Mouse (Mus musculus) kidney, embryonic 15.5 days (tissue): ENCODE results near the gene Cep41. TPM values are rescaled to one million over a fixed set of nuclear protein-coding genes. Genes with fewer than 3 reads are reported as not detected.
A peak's percentile ranks its signal among the peaks of the same experiment; 100 is the strongest.

Experiments used
- ATAC-seq: fragments of 200-750 bp; cut with Nextera tagmentation; replicated peaks from 2 replicates; pipeline ENCODE4 v1.8.0; 2017; ENCODE audit warnings: moderate TSS enrichment; ENCODE audit not compliant: low FRiP score
- H3K27ac ChIP-seq: fragments of 300-500 bp; sonication (generic); 2 replicates; pipeline ENCODE4 v1.5.1; 2015; ENCODE audit warnings: mild to moderate bottlenecking, inconsistent platforms
- H3K27me3 ChIP-seq: fragments of 300-500 bp; sonication (generic); 2 replicates; pipeline ENCODE4 v1.6.1; 2015; ENCODE audit warnings: inconsistent platforms
- H3K36me3 ChIP-seq: fragments of 300-500 bp; sonication (generic); 2 replicates; pipeline ENCODE4 v1.6.1; 2015; ENCODE audit warnings: inconsistent platforms
- H3K4me1 ChIP-seq: fragments of 300-500 bp; sonication (generic); 2 replicates; pipeline ENCODE4 v1.6.1; 2015; ENCODE audit warnings: inconsistent platforms
- H3K4me2 ChIP-seq: fragments of 300-500 bp; sonication (generic); 2 replicates; pipeline ENCODE4 v1.6.1; 2015; ENCODE audit warnings: moderate library complexity, mild to moderate bottlenecking, inconsistent platforms
- H3K4me3 ChIP-seq: fragments of 300-500 bp; sonication (generic); replicated peaks from 2 replicates; pipeline ENCODE4 v1.5.1; 2015; ENCODE audit warnings: mild to moderate bottlenecking, inconsistent platforms
- H3K9ac ChIP-seq: fragments of 300-500 bp; sonication (generic); 2 replicates; pipeline ENCODE4 v1.6.1; 2015; ENCODE audit warnings: mild to moderate bottlenecking, inconsistent platforms
- H3K9me3 ChIP-seq: fragments of 300-500 bp; sonication (generic); replicated peaks from 2 replicates; pipeline ENCODE4 v1.6.1; 2016; ENCODE audit warnings: inconsistent platforms
- WGBS: fragments of 180-500 bp; shearing (Covaris S2); methylation state at CpG from one replicate; pipeline ENCODE4 v1.1.7; 2015; ENCODE audit warnings: mixed read lengths; 5-methylcytosine and 5-hydroxymethylcytosine counted together
- microRNA counts: library from miRNA; unstranded; fragments of <30 nt; microRNA quantifications from one replicate; lab custom pipeline; 2016
- microRNA-seq: library from miRNA; unstranded; fragments of <30 nt; microRNA quantifications from one replicate; pipeline ENCODE4, GENCODE M21; 2016
- polyA plus RNA-seq: library from polyadenylated mRNA; unstranded; fragments of >200 nt; fragmentation: Nextera tagmentation; extraction: Ambion mirVana; gene quantifications from 2 replicates; pipeline ENCODE4 v1.2.1, GENCODE M21; 2015

Cep41 gene
- polyA plus RNA-seq, 1 experiment from 2014 or later: 23.5 TPM

DNA sequence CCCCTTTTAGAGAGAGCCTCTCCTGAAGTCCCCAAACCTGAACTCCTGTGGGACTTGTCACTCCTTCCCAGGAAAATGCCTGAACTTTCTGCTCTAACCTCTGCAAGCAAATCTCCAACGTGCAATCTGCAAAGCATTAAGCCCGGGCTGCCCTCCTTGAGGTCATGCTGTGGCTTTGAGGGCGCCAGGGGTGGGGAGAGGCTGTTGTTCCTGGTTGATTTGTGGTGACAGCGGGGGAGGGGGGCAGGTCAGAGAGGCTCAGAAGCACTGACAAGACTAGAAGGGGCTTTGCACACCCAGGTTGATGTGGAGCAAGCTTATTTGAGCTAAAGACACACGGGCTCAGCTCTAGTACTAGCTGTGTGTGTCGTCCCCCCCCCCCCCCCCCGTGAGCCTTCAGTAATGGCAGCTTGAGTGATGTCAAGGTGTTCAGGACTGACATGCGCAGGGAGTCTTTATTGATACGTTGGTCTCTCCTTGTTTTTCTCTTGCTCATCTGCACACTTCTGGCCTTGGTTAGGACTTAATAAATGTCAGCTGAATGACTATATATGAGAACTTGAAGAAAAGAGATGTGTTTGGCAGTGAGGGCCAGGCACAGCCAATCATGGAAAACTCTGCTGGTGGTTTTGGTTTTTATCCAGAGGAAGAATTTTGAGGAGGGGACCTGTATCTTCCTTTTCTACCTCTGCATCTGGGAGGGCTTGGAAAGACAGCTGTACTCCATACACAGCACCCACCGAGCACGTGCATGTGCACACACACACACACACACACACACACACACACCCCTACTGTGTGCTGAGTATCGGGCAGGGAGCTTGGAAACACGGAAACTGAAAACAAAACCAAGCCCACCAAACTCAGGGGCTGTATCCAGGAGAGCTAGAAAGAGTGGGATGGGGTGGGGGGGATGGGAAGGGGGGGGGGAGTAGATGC is 76.3 kb downstream of the Cep41 start:
- 9% methylated on average over 13 of the region's 13 CpGs for WGBS
- peak; percentile 55 for ATAC-seq
- no peaks in the 10 kb centered on the region for H3K36me3 ChIP-seq
- H3K4me1 ChIP-seq: peaks cover 37% of the 10 kb centered on the region
- H3K27me3 ChIP-seq: no peaks in the 10 kb centered on the region
- peak overlapping the region; percentile 78 for H3K27ac ChIP-seq
- H3K4me2 ChIP-seq: peak overlapping the region; percentile 53
- no peak overlapping the region for H3K9ac ChIP-seq
- H3K9me3 ChIP-seq: no peaks in the 10 kb centered on the region
- peak overlapping the region; percentile 19 for H3K4me3 ChIP-seq

DNA sequence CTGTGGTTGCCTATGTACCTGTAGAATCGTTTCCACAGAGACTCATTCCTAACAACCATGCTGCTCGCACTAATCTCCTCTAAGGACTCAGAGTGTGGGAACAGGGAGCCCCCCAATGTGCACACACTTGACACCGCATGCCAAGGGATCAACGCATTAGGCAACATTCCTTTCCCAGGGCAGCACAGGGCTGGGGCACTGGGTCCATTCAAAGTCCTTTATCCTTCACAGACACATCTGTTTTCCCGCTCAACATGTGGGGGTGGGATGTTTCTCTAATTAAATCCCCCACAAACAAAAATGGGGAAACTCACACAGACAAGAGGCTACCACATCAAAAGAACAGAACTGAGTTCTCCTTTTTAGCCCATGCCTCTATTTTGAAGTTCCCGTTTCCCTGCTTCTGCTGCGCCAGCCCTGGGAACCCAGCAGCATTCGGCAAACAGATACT is 77.0 kb downstream of the Cep41 start:
- ATAC-seq: no peak
- Histone ChIP-seq H3K4me2 (peak overlapping the region; percentile 53), H3K27ac (peak overlapping the region; percentile 78), H3K27me3 (no peaks in the 10 kb centered on the region), H3K36me3 (no peaks in the 10 kb centered on the region), H3K9ac (no peak overlapping the region), H3K4me3 (no peak overlapping the region), H3K4me1 (peaks cover 37% of the 10 kb centered on the region), H3K9me3 (no peaks in the 10 kb centered on the region)
- 10% methylated on average over 8 of the region's 8 CpGs for WGBS

- no peak for ATAC-seq
- H3K27me3 ChIP-seq: no peaks in the 10 kb centered on the region
- WGBS: 36% methylated on average over 4 of the region's 4 CpGs
- H3K4me2 ChIP-seq: no peak overlapping the region
- no peaks in the 10 kb centered on the region for H3K36me3 ChIP-seq
- peak overlapping the region; percentile 23; the same call in 1 of the 2 replicates for H3K27ac ChIP-seq
- peaks cover 37% of the 10 kb centered on the region for H3K4me1 ChIP-seq
- no peak overlapping the region for H3K9ac ChIP-seq
- no peak overlapping the region for H3K4me3 ChIP-seq
- H3K9me3 ChIP-seq: no peaks in the 10 kb centered on the region
Measured at GRCm38 (mm10) chr6:30615741-30616140, 77.8 kb downstream of the Cep41 start.

DNA sequence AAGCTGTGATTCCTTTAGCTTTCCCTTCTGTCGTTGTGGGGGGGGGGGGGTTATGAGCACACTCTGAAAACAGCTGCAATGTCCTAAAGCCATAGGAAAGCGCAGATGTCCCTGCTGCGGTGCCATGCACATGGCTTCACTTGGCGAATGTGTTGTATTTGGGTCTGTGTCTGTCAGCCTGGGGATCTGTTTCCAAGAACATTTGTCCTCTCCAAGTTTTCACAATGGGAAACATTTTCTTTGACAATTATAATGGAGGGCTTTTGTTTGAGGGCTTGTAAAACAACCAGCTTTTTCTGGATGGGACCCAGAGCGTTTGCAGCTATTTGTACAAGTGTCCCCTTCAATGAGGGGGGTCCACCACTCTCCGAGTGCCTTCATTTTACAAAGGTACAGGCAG is 79.3 kb downstream of the Cep41 start:
- Histone ChIP-seq H3K4me2 (no peak overlapping the region), H3K4me3 (no peak overlapping the region), H3K9ac (no peak overlapping the region), H3K9me3 (no peaks in the 10 kb centered on the region), H3K4me1 (peaks cover 37% of the 10 kb centered on the region), H3K36me3 (no peaks in the 10 kb centered on the region), H3K27me3 (no peaks in the 10 kb centered on the region), H3K27ac (no peak overlapping the region)
- WGBS: 80% methylated on average over 6 of the region's 6 CpGs
- no peak for ATAC-seq

DNA sequence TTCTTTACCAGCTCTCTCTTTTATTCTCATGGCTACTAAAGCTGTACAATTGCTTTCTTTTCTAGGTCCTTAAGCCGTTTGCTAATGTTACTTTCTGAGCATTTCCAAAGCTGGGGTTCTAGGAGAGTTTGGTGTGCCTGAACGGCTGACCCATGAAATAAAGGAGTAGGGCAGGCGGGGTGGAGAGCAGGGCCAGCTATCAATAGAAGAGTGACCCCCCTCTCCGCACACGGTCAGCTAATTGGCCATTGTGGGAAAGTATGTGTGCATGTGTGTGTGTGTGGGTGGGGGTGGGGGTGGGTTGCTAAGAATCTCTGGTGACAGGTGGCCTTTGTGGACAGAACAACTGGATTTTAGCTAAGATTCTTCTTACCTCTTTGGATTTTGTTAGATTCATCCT is 82.3 kb downstream of the Cep41 start:
- Histone ChIP-seq H3K9ac (no peak overlapping the region), H3K4me1 (peaks cover 14% of the 10 kb centered on the region), H3K9me3 (no peaks in the 10 kb centered on the region), H3K4me3 (no peak overlapping the region), H3K27ac (no peak overlapping the region), H3K27me3 (no peaks in the 10 kb centered on the region), H3K4me2 (no peak overlapping the region), H3K36me3 (no peaks in the 10 kb centered on the region)
- no peak for ATAC-seq
- WGBS: 63% methylated on average over 5 of the region's 5 CpGs

GRCm38 (mm10) chr6:30610710-30611109 is 82.8 kb downstream of the Cep41 start, which contains the start of gene Cpa5:
Gene Cpa5 (plus strand): TSS chr6:30611010.
- no peak within 1 kb of the TSS for H3K9ac ChIP-seq
- no peak within 1 kb of the TSS for H3K27ac ChIP-seq
- H3K4me3 ChIP-seq: no peak within 1 kb of the TSS
- no peaks in the 10 kb centered on the region for H3K36me3 ChIP-seq
- no peak for ATAC-seq
- no peak within 1 kb of the TSS for H3K4me2 ChIP-seq
- peaks cover 13% of the 10 kb centered on the region for H3K4me1 ChIP-seq
- H3K27me3 ChIP-seq: no peaks in the 10 kb centered on the region
- no peaks in the 10 kb centered on the region for H3K9me3 ChIP-seq
- WGBS: 93% methylated on average over 7 of the region's 7 CpGs

DNA sequence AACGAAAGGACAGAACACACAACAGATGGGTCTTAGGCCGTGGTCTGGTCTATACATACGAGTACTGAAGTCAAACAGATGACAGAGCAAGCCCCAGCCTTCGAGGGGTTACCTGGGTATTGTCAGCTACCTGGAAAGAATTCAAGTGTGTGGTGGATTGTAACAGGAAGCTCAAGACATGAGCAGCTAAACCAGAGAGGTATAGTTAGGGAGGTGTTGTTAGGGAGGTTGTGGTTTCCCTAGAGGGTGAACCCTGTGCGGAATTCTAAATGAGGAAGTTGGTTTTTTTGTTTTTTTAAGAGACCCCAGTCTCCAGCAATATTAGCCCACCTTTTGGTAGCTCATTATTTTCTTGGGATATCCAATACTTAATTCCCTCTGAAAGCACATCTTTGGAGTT is 87.9 kb downstream of the Cep41 start:
- WGBS: 74% methylated on average over 5 of the region's 5 CpGs
- ATAC-seq: no peak
- Histone ChIP-seq H3K4me2 (no peak overlapping the region), H3K36me3 (no peaks in the 10 kb centered on the region), H3K4me3 (no peak overlapping the region), H3K27ac (peak overlapping the region; percentile 37; the same call in 1 of the 2 replicates), H3K4me1 (peaks cover 27% of the 10 kb centered on the region), H3K9me3 (no peaks in the 10 kb centered on the region), H3K9ac (no peak overlapping the region), H3K27me3 (no peaks in the 10 kb centered on the region)

DNA sequence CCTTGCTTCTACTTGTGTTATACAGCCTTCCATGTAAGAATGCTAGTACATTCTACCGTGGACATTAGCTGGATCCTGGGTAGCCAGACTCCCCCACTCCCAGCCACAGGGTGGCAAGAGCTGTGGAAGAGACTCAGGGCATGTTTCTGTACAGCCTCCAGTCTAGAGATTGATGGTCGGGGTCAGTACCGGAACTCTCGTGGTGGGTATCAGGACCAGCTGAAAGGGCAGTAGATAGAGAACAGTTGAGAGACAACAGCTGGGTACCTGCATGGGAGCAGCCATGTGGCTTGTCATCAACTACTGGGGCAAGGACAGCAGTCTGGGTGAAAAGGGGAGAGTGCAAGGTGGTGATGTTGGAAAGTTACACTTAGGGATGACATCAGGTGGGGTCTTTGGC is 88.4 kb downstream of the Cep41 start:
- H3K27ac ChIP-seq: peak overlapping the region; percentile 37; the same call in 1 of the 2 replicates

GRCm38 (mm10) chr6:30604342-30604867 is 89.1 kb downstream of the Cep41 start:
- no peak overlapping the region for H3K4me2 ChIP-seq
- peaks cover 40% of the 10 kb centered on the region for H3K4me1 ChIP-seq
- WGBS: 40% methylated on average over 7 of the region's 7 CpGs
- no peak overlapping the region for H3K9ac ChIP-seq
- ATAC-seq: no peak
- H3K4me3 ChIP-seq: no peak overlapping the region
- H3K27ac ChIP-seq: no peak overlapping the region
- no peaks in the 10 kb centered on the region for H3K27me3 ChIP-seq
- H3K9me3 ChIP-seq: no peaks in the 10 kb centered on the region
- H3K36me3 ChIP-seq: no peaks in the 10 kb centered on the region

More for the DNA sequence above, 88.4 kb downstream of the Cep41 start:
- peaks cover 33% of the 10 kb centered on the region for H3K4me1 ChIP-seq
- H3K36me3 ChIP-seq: no peaks in the 10 kb centered on the region
- H3K27me3 ChIP-seq: no peaks in the 10 kb centered on the region
- H3K4me2 ChIP-seq: no peak overlapping the region
- H3K9me3 ChIP-seq: no peaks in the 10 kb centered on the region
- 74% methylated on average over 4 of the region's 4 CpGs for WGBS
- H3K9ac ChIP-seq: no peak overlapping the region
- no peak overlapping the region for H3K4me3 ChIP-seq
- no peak for ATAC-seq

MicroRNAs encoded within 50 kb of the gene (microRNA counts, 519-probe panel; counts per million panel counts)
- microRNA mmu-miR-335-3p (lab: Ali Mortazavi, UCI) (3,165 counts per million, percentile 84 among the panel's probes with 10 or more counts), microRNA mmu-miR-335-5p (lab: Ali Mortazavi, UCI) (4,269 counts per million, percentile 97 among the panel's probes with 10 or more counts)

Small RNA genes within 50 kb of the gene (microRNA-seq; reads per million reads assigned to microRNA genes)
- gene Mir335: 75,012 reads per million, percentile 100 among the genes with 10 or more reads in this experiment

Other genes starting within 250 kb of the Cep41 start
- 44.5 and 46.6 TPM in 2 replicates for gene Tmem209, start 184.0 kb downstream of the Cep41 start, polyA plus RNA-seq
- not detected in 2 replicates for gene Ssmem1, start 183.9 kb downstream of the Cep41 start, polyA plus RNA-seq
- 20.2 and 21.5 TPM in 2 replicates for gene Cpa2, start 152.2 kb downstream of the Cep41 start, polyA plus RNA-seq
- gene Cpa4, start 125.4 kb downstream of the Cep41 start, polyA plus RNA-seq: 0.18 and 0.37 TPM in 2 replicates
- gene Cpa5, start 82.7 kb downstream of the Cep41 start, polyA plus RNA-seq: 0.40 and 0.66 TPM in 2 replicates
- 1.8 and 3.0 TPM in 2 replicates for gene Cpa1, start 54.5 kb downstream of the Cep41 start, polyA plus RNA-seq
- gene Mest, start 29.8 kb upstream of the Cep41 start, polyA plus RNA-seq: 2,036 and 2,131 TPM in 2 replicates
- 24.6 and 26.2 TPM in 2 replicates for gene Copg2, start 203.0 kb upstream of the Cep41 start, polyA plus RNA-seq
- gene Tsga13, start 221.8 kb upstream of the Cep41 start, polyA plus RNA-seq: 0.32 and 0.33 TPM in 2 replicates